Mouse (Mus musculus) testis, adult 2 months (tissue): ENCODE results near the gene Lgals9.

ENCODE experiments used
- CTCF ChIP-seq: fragments of 200-500 bp; IDR thresholded peaks from 2 replicates; pipeline ENCODE4 v1.5.1; 2012; ENCODE audit warnings: low read depth, mild to moderate bottlenecking, inconsistent platforms, low read length, moderate library complexity; ENCODE audit not compliant: control insufficient read depth, insufficient read depth, insufficient replicate concordance
- POLR2A ChIP-seq: fragments of 200-500 bp; IDR thresholded peaks from 2 replicates; pipeline ENCODE4 v1.6.1; 2012; ENCODE audit warnings: low read depth, mild to moderate bottlenecking, inconsistent platforms, low read length, moderate library complexity; ENCODE audit not compliant: control insufficient read depth

GRCm38 (mm10) chr11:78971096-78971495, 13.7 kb downstream of the Lgals9 start:
- no peak for TF ChIP-seq CTCF
- no peak for TF ChIP-seq POLR2A
